Mouse (Mus musculus): Measurements from ENCODE around the gene Ndufs3. TPM values are rescaled to one million over a fixed set of nuclear protein-coding genes. Genes with fewer than 3 reads are reported as not detected.

Gene Ndufs3
- polyA plus RNA-seq, 1 experiment, result 871 TPM

GRCm38 (mm10) chr2:90847681-90848050 lies 57.0 kb downstream of the Ndufs3 start:
- Histone ChIP-seq H3K4me3 (ENCODE audit: insufficient read depth, low read depth, low read length) (peak overlapping the region; percentile 74), H3K4me1 (ENCODE audit: control insufficient read depth, insufficient read depth, insufficient read length, low read length) (peaks cover 4% of the 10 kb centered on the region; the same call in 1 of the 2 replicates), H3K27ac (replicated peaks; ENCODE audit: low read depth, low read length) (peak overlapping the region; percentile 89)

- H3K4me1 ChIP-seq (ENCODE audit: control insufficient read depth, insufficient read depth, insufficient read length, low read length), result peaks cover 4% of the 10 kb centered on the region; the same call in 1 of the 2 replicates
Measured at GRCm38 (mm10) chr2:90846955-90847680, 57.5 kb downstream of the Ndufs3 start, which contains the start of gene Mtch2. Gene Mtch2 (plus strand): TSS chr2:90847155.

GRCm38 (mm10) chr2:90846597-90846954 lies 58.1 kb downstream of the Ndufs3 start:
- Histone ChIP-seq H3K4me1 (ENCODE audit: control insufficient read depth, insufficient read depth, insufficient read length, low read length) (peaks cover 4% of the 10 kb centered on the region; the same call in 1 of the 2 replicates), H3K27ac (replicated peaks; ENCODE audit: low read depth, low read length) (peak overlapping the region; percentile 98), H3K4me3 (ENCODE audit: insufficient read depth, low read depth, low read length) (peak overlapping the region; percentile 66)

More at GRCm38 (mm10) chr2:90846955-90847680, 57.5 kb downstream of the Ndufs3 start, which contains the start of gene Mtch2:
- Histone ChIP-seq H3K4me3 (ENCODE audit: insufficient read depth, low read depth, low read length) (peak within 1 kb of the TSS; percentile 74), H3K27ac (replicated peaks; ENCODE audit: low read depth, low read length) (peak within 1 kb of the TSS; percentile 98)

GRCm38 (mm10) chr2:90846171-90846570 lies 58.5 kb downstream of the Ndufs3 start:
- Histone ChIP-seq H3K4me3 (ENCODE audit: insufficient read depth, low read depth, low read length) (peak overlapping the region; percentile 66), H3K4me1 (ENCODE audit: control insufficient read depth, insufficient read depth, insufficient read length, low read length) (peaks cover 4% of the 10 kb centered on the region; the same call in 1 of the 2 replicates), H3K27ac (replicated peaks; ENCODE audit: low read depth, low read length) (peak overlapping the region; percentile 98)

GRCm38 (mm10) chr2:90845234-90845633 lies 59.4 kb downstream of the Ndufs3 start:
- Histone ChIP-seq H3K4me3 (ENCODE audit: insufficient read depth, low read depth, low read length) (no peak overlapping the region), H3K4me1 (ENCODE audit: control insufficient read depth, insufficient read depth, insufficient read length, low read length) (peaks cover under 1% of the 10 kb centered on the region; the same call in 1 of the 2 replicates), H3K27ac (replicated peaks; ENCODE audit: low read depth, low read length) (peak overlapping the region; percentile 61)

Other genes with a start within 250 kb of the Ndufs3 start
- gene Nup160, start 227.6 kb downstream of the Ndufs3 start, polyA plus RNA-seq (2012; ENCODE audit: insufficient read depth, insufficient read length, missing spikeins), result 2.5 and 10.1 TPM in 2 replicates
- 8.2 and 14.7 TPM in 2 replicates for gene Fnbp4, start 159.5 kb downstream of the Ndufs3 start, polyA plus RNA-seq (2012; ENCODE audit: insufficient read depth, insufficient read length, missing spikeins)
- 0.87 and 1.3 TPM in 2 replicates for gene Agbl2, start 122.1 kb downstream of the Ndufs3 start, polyA plus RNA-seq (2012; ENCODE audit: insufficient read depth, insufficient read length, missing spikeins)
- gene Mtch2, start 57.7 kb downstream of the Ndufs3 start, polyA plus RNA-seq (2012; ENCODE audit: insufficient read depth, insufficient read length, missing spikeins), result 906 and 910 TPM in 2 replicates
- gene C1qtnf4, start 19.0 kb downstream of the Ndufs3 start, polyA plus RNA-seq (2012; ENCODE audit: insufficient read depth, insufficient read length, missing spikeins), result 1.6 and 1.8 TPM in 2 replicates
- gene Kbtbd4, start 87 bp downstream of the Ndufs3 start, polyA plus RNA-seq (2012; ENCODE audit: insufficient read depth, insufficient read length, missing spikeins), result 13.0 and 13.2 TPM in 2 replicates
- gene Celf1, start 35.6 kb upstream of the Ndufs3 start, polyA plus RNA-seq (2012; ENCODE audit: insufficient read depth, insufficient read length, missing spikeins), result 42.6 and 48.6 TPM in 2 replicates
- gene Rapsn, start 130.8 kb upstream of the Ndufs3 start, polyA plus RNA-seq (2012; ENCODE audit: insufficient read depth, insufficient read length, missing spikeins), result 0.71 and 2.3 TPM in 2 replicates
- gene Psmc3, start 149.2 kb upstream of the Ndufs3 start, polyA plus RNA-seq (2012; ENCODE audit: insufficient read depth, insufficient read length, missing spikeins), result 157 and 167 TPM in 2 replicates
- gene Slc39a13, start 165.6 kb upstream of the Ndufs3 start, polyA plus RNA-seq (2012; ENCODE audit: insufficient read depth, insufficient read length, missing spikeins), result 22.4 and 24.6 TPM in 2 replicates
- gene Spi1, start 177.6 kb upstream of the Ndufs3 start, polyA plus RNA-seq (2012; ENCODE audit: insufficient read depth, insufficient read length, missing spikeins), result 7.6 and 9.3 TPM in 2 replicates
- gene Mybpc3, start 213.3 kb upstream of the Ndufs3 start, polyA plus RNA-seq (2012; ENCODE audit: insufficient read depth, insufficient read length, missing spikeins), result not detected in 2 replicates